Mouse (Mus musculus) macrophage (primary cell): ENCODE data around the gene Scarb2. TPM values are rescaled to one million over a fixed set of nuclear protein-coding genes. Genes with fewer than 3 reads are reported as not detected.

Source experiments
- H3K27ac ChIP-seq: fragments of 350-480 bp; formaldehyde crosslinking; 2 replicates; pipeline ENCODE4 v1.9.0; 2021
- H3K36me3 ChIP-seq: fragments of 350-480 bp; formaldehyde crosslinking; 2 replicates; pipeline ENCODE4 v1.9.0; 2021; ENCODE audit errors: inconsistent target
- H3K4me3 ChIP-seq: fragments of 350-480 bp; formaldehyde crosslinking; 2 replicates; pipeline ENCODE4 v1.9.0; 2021; ENCODE audit errors: inconsistent target
- H3K79me2 ChIP-seq: fragments of 350-480 bp; formaldehyde crosslinking; 2 replicates; pipeline ENCODE4 v1.9.0; 2021; ENCODE audit errors: inconsistent target
- WGBS: methylation state at CpG from one replicate; pipeline ENCODE4 v1.1.7; 2026; ENCODE audit warnings: inconsistent platforms; ENCODE audit not compliant: missing documents; 5-methylcytosine and 5-hydroxymethylcytosine counted together
- polyA plus RNA-seq: library from polyadenylated mRNA; stranded (reverse); fragments of 250-400 nt; gene quantifications from 3 replicates; pipeline ENCODE4 v1.2.4, GENCODE M21; 2018; ENCODE audit warnings: inconsistent platforms

Scarb2 gene
- polyA plus RNA-seq, 1 experiment from 2014 or later = 161 TPM

DNA sequence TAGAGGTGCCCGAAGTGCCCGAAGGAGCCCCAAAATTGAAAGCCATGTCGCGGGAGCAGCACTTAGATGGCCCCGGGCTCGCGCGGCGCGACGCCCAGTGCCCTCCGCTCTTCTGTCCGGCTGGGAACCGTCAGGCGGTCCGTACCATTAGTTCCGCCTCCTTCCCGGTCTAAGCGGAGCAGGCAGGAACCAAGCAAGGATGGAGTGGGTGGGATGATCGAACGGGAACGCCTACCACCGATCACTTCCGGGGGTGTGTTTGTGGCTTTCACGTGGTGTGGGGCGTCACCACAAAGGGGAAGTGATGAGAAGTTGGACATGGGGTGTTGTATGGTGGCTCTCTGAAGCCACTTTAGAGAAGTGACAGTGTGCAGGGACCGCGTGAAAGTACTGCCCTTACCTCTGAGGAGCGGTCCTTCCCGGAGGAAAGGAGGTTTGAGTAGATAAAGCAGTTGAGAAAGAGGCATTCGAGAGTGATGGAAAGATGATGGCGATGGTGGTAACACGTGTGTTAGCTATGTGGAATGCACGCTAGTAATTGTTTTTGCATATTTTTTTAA is 71.5 kb downstream of the Scarb2 start, which contains the start of gene Nup54:
Gene Nup54 (minus strand): TSS at position 195 of the 560 bp plus-strand sequence.
- H3K36me3 ChIP-seq = 0 out of 2 replicates have a peak, but pooled peaks cover 7% of the 10 kb centered on the region
- peak within 1 kb of the TSS; percentile 72 for H3K4me3 ChIP-seq
- under 1% methylated on average over 34 of the region's 34 CpGs for WGBS
- H3K27ac ChIP-seq = peak within 1 kb of the TSS; percentile 64
- H3K79me2 ChIP-seq = peaks cover 44% of the 10 kb centered on the region

DNA sequence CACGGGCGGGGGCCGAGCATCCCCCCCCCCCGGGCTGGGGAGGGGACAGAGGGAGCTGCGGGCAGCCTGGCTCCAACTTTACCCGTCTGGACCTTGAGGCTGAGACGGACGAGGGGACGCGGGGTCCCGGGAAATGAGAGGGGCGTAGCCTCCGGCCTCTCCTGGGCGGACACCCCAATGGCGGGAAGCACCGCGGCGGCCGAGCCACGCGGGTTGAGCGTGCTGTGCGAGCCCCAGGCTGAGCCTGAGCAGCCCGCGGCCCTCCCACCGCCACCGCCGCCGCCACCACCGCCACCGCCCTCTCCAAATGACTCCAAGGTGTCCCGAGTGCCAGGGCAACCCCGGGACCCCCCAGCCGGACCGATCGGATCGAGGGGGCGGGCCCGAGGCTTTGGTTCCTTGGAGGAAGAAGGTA is 72.1 kb downstream of the Scarb2 start:
- Histone ChIP-seq H3K27ac (no peak overlapping the region), H3K4me3 (peak overlapping the region; percentile 72), H3K36me3 (0 out of 2 replicates have a peak, but pooled peaks cover 7% of the 10 kb centered on the region), H3K79me2 (peaks cover 50% of the 10 kb centered on the region)
- 0% methylated on average over 12 of the region's 39 CpGs for WGBS

DNA sequence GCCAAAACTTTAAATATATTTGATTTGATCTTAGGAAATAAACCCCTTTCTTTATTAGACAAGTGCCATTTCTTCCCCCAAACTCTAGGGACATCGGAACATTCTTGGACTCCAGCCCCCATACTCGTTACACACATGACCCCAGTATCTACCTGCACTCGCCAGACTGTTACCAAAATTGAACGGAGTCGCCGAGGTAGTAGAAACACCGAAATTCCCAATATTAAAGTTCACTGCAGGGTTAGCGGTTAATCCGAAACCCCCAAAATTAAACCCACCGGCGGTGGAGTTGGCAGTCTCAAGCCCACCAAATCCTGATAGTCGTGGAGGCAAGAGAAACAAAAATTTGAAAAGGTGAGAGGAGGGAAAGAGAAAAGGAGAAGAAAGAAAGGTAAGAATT is 72.6 kb downstream of the Scarb2 start:
- peaks cover 55% of the 10 kb centered on the region for H3K79me2 ChIP-seq
- WGBS = 2% methylated on average over 12 of the region's 12 CpGs
- peak overlapping the region; percentile 72 for H3K4me3 ChIP-seq
- no peak overlapping the region for H3K27ac ChIP-seq
- peaks cover 11% of the 10 kb centered on the region; the same call in 1 of the 2 replicates for H3K36me3 ChIP-seq

DNA sequence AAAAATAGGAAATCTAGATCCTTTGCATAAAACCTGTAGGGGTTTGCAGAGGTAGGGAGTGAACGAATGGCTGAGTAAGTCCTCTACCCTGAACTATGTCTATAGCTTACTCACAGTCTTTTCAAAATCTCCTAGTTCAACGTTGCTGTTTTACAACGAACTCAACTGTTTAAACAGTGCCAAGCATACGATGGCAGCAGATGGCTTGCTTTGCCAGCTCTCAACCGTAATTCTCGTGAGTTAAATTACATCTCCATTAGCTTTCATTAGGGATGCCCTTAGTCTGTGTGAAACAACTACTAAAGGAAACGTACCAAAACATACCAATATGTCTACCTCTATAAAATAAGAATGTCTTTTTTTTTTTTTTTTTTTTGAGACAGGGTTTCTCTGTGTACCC is 75.0 kb downstream of the Scarb2 start:
- H3K4me3 ChIP-seq = no peak overlapping the region
- H3K36me3 ChIP-seq = peaks cover 35% of the 10 kb centered on the region
- H3K27ac ChIP-seq = no peak overlapping the region
- 97% methylated on average over 7 of the region's 7 CpGs for WGBS
- peaks cover 62% of the 10 kb centered on the region for H3K79me2 ChIP-seq

DNA sequence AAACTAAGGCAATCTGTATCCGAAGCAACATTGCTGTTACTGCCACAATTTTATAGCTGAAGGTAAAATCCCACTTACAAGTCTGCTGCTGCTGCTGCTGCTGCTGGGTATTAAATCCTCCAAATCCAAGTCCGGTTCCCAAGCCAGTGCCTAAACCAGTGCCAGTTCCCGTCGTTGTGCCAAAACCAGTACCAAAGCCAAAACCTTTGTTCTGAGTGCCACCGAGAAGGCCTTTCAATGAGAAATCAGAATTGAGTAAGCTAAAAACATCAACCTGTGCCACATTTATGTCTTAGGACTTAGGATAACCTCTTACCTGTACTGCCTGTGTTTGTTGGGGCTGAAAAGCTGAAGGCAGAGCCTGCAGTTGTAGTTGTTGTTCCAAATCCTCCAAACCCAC is 75.9 kb downstream of the Scarb2 start:
- Histone ChIP-seq H3K36me3 (peaks cover 42% of the 10 kb centered on the region), H3K4me3 (no peak overlapping the region), H3K27ac (no peak overlapping the region), H3K79me2 (peaks cover 62% of the 10 kb centered on the region)
- WGBS = 92% methylated on average over 5 of the region's 5 CpGs

DNA sequence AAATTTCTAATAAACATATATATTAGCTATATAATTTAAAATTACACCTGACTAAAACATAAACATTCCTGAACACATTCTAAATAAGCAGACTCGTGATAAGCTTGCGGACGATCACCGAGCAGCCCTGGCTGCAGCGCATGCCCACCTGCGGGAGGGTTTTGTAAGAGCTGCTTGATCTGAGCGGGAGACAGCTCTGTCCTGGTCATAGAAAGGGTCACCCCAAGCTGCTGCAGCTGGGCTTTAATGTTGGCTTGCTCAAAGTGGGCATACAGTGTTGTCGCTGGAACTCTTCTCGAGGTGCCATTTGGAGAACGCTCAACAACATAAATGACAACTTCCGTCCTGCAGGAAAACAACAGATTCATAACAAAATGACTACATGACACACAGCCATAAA is 82.5 kb downstream of the Scarb2 start:
- H3K4me3 ChIP-seq = no peak overlapping the region
- no peak overlapping the region for H3K27ac ChIP-seq
- 96% methylated on average over 10 of the region's 11 CpGs for WGBS
- H3K79me2 ChIP-seq = peaks cover 8% of the 10 kb centered on the region; the same call in 1 of the 2 replicates
- H3K36me3 ChIP-seq = peaks cover 80% of the 10 kb centered on the region

DNA sequence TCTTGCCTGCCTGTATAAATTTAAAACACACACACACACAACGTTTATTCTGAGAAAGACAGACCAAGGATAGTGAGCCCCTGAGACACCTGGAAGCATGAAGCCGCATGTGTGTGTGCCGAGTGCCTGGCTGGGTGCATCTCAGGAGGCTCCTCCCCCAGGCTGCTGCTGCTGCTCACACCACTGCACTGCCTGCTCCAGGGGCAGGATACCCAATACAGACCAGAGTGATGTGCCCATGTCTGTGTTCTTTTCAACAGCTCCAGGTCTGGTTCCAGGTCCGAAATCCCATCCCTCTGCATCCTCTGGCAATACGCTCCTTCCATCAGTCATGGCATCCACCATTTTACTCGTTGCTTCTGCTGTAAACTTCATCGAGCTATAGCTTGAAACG is 92.7 kb downstream of the Scarb2 start:
- H3K79me2 ChIP-seq = no peaks in the 10 kb centered on the region
- H3K27ac ChIP-seq = no peak overlapping the region
- WGBS = 90% methylated on average over 8 of the region's 8 CpGs
- peaks cover 25% of the 10 kb centered on the region; the same call in 1 of the 2 replicates for H3K36me3 ChIP-seq
- no peak overlapping the region for H3K4me3 ChIP-seq

DNA sequence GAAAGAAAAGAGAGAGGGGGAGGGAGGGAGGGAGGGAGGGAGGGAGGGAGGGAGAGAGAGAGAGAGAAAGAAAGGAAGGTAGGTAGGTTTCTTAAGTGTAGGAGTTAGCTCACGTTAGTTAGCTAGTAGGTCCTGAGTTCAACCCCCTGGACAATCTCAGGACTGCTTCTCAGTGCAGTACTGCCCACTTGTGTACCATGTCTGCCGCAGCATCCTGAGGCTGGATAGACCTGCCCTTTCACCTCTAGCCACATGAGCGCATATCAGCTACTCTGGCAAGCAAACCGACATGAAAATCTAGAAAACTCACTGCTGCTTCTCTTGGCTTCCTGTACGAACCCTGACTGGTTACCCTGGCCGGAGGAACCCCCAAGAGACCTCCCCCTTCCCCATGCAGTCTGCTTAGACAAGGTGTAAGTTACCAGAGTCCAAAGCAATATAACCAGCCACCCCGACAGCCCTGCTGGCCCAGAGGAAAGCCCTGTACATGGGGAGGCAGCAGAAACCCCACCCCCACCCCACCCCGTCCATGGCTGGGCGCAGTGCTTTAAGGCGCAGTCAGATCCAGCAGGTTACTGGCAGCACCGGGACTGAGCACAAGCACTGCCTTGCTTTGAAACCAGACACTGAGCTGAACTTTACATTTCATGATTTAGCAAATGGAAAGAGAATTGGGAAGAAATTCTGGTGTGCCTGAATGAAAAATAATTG is 93.2 kb downstream of the Scarb2 start:
- H3K36me3 ChIP-seq = peaks cover 23% of the 10 kb centered on the region; the same call in 1 of the 2 replicates
- no peak overlapping the region for H3K4me3 ChIP-seq
- no peak overlapping the region for H3K27ac ChIP-seq
- H3K79me2 ChIP-seq = no peaks in the 10 kb centered on the region
- WGBS = 91% methylated on average over 11 of the region's 11 CpGs

DNA sequence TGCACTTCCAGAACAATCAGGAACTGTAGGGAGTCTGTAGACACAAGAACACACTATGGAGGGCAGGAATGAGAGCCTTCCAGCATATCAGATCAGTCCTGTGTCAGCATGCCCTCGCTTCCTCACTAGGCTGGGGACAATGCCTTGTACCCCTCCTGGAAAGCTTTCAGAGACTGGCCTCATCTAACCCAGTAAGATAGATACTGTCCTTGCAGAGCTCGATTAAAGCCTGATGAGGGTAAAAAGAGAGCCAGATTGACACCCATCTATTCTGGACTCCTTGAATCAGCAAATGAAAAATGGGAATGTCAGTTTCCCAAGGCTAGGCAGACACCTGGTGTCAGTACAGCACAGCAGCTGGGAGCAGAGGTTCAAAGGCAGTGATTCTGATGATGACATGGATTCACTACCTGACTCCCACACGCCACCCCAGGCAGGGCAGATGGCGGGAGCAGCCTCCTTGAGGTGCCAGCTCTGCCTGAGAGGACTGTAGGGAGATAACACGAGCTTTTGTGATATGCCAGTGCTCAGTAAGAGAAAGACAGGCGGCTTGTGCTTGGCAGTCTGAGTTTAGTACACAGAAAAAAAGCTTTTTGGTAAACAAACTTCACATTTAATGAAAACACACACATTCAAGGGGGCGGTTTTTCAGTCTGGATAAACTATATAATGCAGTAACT is 95.0 kb downstream of the Scarb2 start:
- H3K79me2 ChIP-seq = no peaks in the 10 kb centered on the region
- H3K36me3 ChIP-seq = peaks cover 5% of the 10 kb centered on the region; the same call in 1 of the 2 replicates
- WGBS = 89% methylated on average over 7 of the region's 7 CpGs
- no peak overlapping the region for H3K4me3 ChIP-seq
- no peak overlapping the region for H3K27ac ChIP-seq

DNA sequence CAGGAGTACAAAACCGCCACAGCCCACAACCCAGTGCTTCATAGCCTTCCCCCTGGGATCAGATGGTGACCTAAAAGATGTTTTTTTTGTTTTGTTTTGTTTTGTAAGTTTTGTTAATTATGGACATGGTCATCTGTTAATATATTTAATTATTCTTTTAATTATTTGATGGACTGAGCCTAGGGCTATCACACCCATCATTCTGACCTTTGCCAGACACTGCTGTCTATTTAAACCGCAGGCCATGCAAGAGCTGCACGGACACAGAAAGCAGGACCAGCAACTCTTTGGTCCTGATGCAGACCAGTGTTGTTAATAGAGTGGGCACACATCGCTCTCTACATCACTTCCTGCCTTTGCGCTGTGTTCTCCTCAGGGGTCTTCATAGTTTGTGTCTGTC is 96.1 kb downstream of the Scarb2 start:
- Histone ChIP-seq H3K4me3 (no peak overlapping the region), H3K27ac (no peak overlapping the region), H3K36me3 (no peaks in the 10 kb centered on the region), H3K79me2 (no peaks in the 10 kb centered on the region)
- 98% methylated on average over 5 of the region's 5 CpGs for WGBS

DNA sequence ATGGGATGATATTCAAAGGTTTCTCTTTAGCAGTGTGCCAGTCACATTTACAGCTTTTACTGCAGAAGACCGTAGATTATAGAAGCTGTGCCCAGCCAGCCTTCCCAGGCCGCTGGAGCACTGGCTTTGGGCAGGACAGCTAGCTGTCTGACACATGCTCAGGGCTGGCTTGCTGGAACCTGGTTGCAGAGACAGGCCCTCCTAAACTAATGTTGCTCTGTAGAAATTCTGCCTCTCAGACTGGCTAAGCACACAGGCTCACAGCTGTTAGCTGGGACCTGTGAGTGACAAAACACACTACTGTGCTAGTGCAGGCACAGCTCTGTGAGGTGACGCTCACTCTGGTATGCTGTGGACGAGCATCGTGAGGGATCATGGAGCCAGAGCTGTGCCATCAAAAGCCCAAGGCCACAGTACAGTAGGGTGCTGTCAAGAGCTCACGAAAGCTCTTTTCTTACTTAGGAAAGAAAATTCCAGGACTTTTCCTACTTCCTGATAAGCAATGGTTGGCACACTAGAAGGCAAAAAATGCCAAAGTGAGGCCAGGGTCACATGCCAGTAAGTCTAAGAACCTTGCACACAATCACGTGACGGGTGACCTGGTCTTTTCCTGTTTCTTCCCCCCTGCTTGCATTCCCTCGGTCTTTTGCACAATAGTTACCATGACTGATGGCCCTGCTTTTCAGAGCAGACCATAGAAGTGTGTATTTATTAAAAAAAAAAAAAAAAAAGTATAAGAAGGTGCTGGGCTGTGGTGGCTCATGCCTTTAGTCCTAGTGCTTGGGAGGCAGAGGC is 97.1 kb downstream of the Scarb2 start:
- H3K79me2 ChIP-seq = no peaks in the 10 kb centered on the region
- no peak overlapping the region for H3K4me3 ChIP-seq
- WGBS = 73% methylated on average over 9 of the region's 9 CpGs
- H3K36me3 ChIP-seq = no peaks in the 10 kb centered on the region
- no peak overlapping the region for H3K27ac ChIP-seq

DNA sequence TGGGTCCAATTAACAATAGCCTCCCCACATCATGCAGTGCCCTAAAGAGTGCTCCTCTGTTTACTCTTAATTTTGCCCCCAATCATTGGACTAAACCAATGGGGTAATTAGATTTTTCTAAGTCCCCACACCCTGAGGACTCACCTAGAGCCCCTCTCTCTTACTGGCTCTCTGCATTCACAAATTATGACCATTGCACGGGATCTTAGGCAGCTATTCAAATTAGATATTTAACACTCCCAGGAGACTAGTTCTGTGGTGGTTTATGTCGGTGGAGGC is 102.3 kb downstream of the Scarb2 start:
- Histone ChIP-seq H3K79me2 (no peaks in the 10 kb centered on the region), H3K4me3 (no peak overlapping the region), H3K27ac (no peak overlapping the region), H3K36me3 (no peaks in the 10 kb centered on the region)
- WGBS = 95% methylated on average over 2 of the region's 2 CpGs

DNA sequence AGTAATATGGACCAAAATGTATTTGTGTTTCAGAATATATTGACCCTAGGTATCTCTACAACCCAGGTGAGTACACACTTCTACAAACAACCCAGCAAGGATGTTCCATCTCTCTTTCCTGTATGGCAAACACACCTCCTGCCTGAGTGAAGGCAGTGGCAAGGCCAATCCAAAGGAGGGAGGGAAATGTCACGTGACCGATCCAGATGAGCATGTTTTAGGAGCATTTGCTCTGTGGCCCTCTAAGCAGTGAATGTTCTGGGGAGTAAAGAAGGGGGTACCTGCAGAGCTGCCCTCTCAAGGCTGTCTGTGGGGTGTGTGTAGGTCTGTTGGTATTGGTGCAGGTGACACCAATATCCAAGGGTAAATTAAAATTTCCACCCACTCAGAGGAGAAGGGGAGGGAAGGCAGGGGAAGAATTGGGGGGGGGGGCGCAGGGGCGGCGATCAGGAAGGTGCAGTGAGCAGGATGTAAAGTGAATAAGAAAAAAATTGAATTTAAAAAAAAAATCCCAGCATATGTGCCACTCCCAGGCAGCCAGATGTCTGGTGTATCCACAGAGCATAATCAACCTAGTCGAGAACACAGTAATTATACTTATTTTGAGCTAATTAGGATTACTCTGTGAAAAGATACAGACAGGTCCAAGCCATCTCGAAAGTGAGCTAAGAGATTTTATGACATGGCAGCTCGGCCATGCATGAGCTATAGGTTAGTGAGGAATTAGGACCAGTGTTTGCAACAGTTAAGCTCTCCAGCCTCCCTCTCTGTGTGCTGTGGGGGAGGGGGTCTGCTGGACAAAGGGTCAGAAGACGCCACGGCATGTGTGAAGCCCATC is 102.9 kb downstream of the Scarb2 start:
- H3K27ac ChIP-seq = no peak overlapping the region
- H3K79me2 ChIP-seq = no peaks in the 10 kb centered on the region
- H3K36me3 ChIP-seq = no peaks in the 10 kb centered on the region
- 93% methylated on average over 10 of the region's 10 CpGs for WGBS
- H3K4me3 ChIP-seq = no peak overlapping the region

DNA sequence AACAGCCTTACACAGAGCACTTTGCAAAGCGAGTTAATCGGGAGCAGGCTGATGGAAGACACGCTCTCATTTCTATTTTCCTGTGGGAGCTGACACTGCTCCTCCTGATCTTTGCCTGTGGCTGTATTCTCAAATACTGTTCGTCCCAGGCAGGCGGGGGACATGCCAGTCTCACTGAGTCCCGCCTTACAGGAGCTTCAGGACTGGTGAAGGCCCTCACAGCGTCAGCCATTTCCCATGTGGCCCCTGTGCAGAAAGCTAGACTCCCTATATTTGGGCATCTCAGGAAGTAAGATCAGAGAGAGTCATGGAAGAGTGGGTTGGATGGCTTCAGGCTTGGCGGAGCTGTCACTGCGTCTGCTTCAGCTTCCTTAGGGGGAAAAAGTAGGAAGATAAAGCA is 103.8 kb downstream of the Scarb2 start:
- H3K79me2 ChIP-seq = no peaks in the 10 kb centered on the region
- H3K36me3 ChIP-seq = no peaks in the 10 kb centered on the region
- H3K4me3 ChIP-seq = no peak overlapping the region
- 93% methylated on average over 9 of the region's 9 CpGs for WGBS
- no peak overlapping the region for H3K27ac ChIP-seq
